Mouse (Mus musculus) urinary bladder, postnatal 0 days (tissue): Measurements from ENCODE around the gene Cog7. TPM values are rescaled to one million over a fixed set of nuclear protein-coding genes. Genes with fewer than 3 reads are reported as not detected.

ENCODE experiments used
- polyA plus RNA-seq: library from polyadenylated mRNA; unstranded; fragments of >200 nt; fragmentation: Nextera tagmentation; extraction: Ambion mirVana; gene quantifications from 2 replicates; pipeline ENCODE4 v1.2.1, GENCODE M21; 2015

The Cog7 gene
- polyA plus RNA-seq: 16.4 and 17.0 TPM in 2 replicates

GRCm38 (mm10) chr7:121981307-121981871 is at the start of gene Cog7:
Cog7 (minus strand) TSS chr7:121981711.

GRCm38 (mm10) chr7:122020667-122021354 is 39.3 kb upstream of the Cog7 start, which contains the start of gene Gga2:
Gga2 (minus strand) TSS chr7:122021222.

GRCm38 (mm10) chr7:121864858-121865585 is 116.5 kb downstream of the Cog7 start, which contains the start of gene Scnn1b:
Scnn1b (plus strand) TSS chr7:121865038.

Other genes with a start within 250 kb of the Cog7 start
- 9.3 and 11.9 TPM in 2 replicates for gene Scnn1g, start 247.2 kb downstream of the Cog7 start, polyA plus RNA-seq
- gene Scnn1b, start 116.7 kb downstream of the Cog7 start, polyA plus RNA-seq: 2.4 and 2.6 TPM in 2 replicates
- 27.8 and 30.1 TPM in 2 replicates for gene Gga2, start 39.5 kb upstream of the Cog7 start, polyA plus RNA-seq
- 24.2 and 26.3 TPM in 2 replicates for gene Ubfd1, start 85.5 kb upstream of the Cog7 start, polyA plus RNA-seq
- gene Ears2, start 85.6 kb upstream of the Cog7 start, polyA plus RNA-seq: 10.6 and 11.5 TPM in 2 replicates
- 604 and 638 TPM in 2 replicates for gene Ndufab1, start 120.2 kb upstream of the Cog7 start, polyA plus RNA-seq
- gene Palb2, start 151.3 kb upstream of the Cog7 start, polyA plus RNA-seq: 3.4 and 4.9 TPM in 2 replicates
- 69.4 and 73.3 TPM in 2 replicates for gene Dctn5, start 151.3 kb upstream of the Cog7 start, polyA plus RNA-seq
- 15.1 and 22.0 TPM in 2 replicates for gene Plk1, start 177.7 kb upstream of the Cog7 start, polyA plus RNA-seq
- 0.10 TPM in 1 of 2 replicates, not detected in the other for gene Ern2, start 204.5 kb upstream of the Cog7 start, polyA plus RNA-seq
- 0.51 and 0.74 TPM in 2 replicates for gene Chp2, start 237.8 kb upstream of the Cog7 start, polyA plus RNA-seq